Mouse (Mus musculus) olfactory bulb, adult 2 months (tissue): Measurements from ENCODE around the gene Trim2. TPM values are rescaled to one million over a fixed set of nuclear protein-coding genes. Genes with fewer than 3 reads are reported as not detected.

Experiments
- H3K27ac ChIP-seq: fragments of 200-500 bp; 2 replicates; pipeline ENCODE4 v1.5.1; 2012; ENCODE audit warnings: low read depth, low read length; ENCODE audit not compliant: insufficient read depth
- H3K4me1 ChIP-seq: fragments of 200-500 bp; 2 replicates; pipeline ENCODE4 v1.6.1; 2012; ENCODE audit warnings: low read length; ENCODE audit not compliant: control insufficient read depth, insufficient read depth
- H3K4me3 ChIP-seq: fragments of 200-500 bp; 2 replicates; pipeline ENCODE4 v1.5.1; 2012; ENCODE audit warnings: mild to moderate bottlenecking, low read depth, low read length, moderate library complexity; ENCODE audit not compliant: insufficient read depth
- CTCF ChIP-seq: fragments of 200-500 bp; IDR thresholded peaks from 2 replicates; pipeline ENCODE4 v1.5.1; 2012; ENCODE audit warnings: low read depth, mild to moderate bottlenecking, low read length, moderate library complexity; ENCODE audit not compliant: insufficient read depth
- POLR2A ChIP-seq: fragments of 200-500 bp; IDR thresholded peaks from 2 replicates; pipeline ENCODE4 v1.6.1; 2012; ENCODE audit warnings: mild to moderate bottlenecking, low read depth, low read length, moderate library complexity; ENCODE audit not compliant: insufficient read depth
- WGBS: fragments of 180-500 bp; shearing (Covaris S2); methylation state at CpG from one replicate; pipeline ENCODE4 v1.1.7; 2018; 5-methylcytosine and 5-hydroxymethylcytosine counted together
- polyA plus RNA-seq: library from polyadenylated mRNA; stranded (reverse); fragments of >200 nt; gene quantifications from 2 replicates; pipeline ENCODE4 v1.2.4, GENCODE M21; 2012; ENCODE audit warnings: low replicate concordance; ENCODE audit not compliant: missing spikeins, insufficient read depth, insufficient read length

Gene Trim2
- polyA plus RNA-seq, 1 experiment: not detected

DNA sequence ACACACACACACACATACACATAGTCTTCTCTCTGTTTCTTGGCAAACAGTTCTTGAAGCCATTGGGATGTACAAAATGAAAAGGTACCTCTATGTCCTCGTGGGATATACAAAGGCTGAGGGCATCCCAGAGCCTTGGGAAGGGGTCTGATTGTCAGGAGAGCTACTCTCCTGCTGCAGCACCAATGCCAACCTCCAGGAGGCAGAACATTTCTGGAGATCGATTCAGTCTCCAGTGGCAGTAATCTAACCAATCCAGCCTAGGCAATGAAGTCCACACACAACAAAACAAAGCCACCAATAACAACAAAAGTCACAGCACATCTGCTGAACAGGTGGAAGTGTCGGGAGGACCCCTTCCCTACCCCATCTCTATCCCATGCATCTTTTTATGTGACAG lies 38.2 kb downstream of the Trim2 start:
- Histone ChIP-seq H3K4me1 (peaks cover 7% of the 10 kb centered on the region), H3K4me3 (no peak overlapping the region), H3K27ac (no peak overlapping the region)
- TF ChIP-seq POLR2A (no peak), CTCF (no peak)
- 63% methylated on average over 3 of the region's 3 CpGs for WGBS

DNA sequence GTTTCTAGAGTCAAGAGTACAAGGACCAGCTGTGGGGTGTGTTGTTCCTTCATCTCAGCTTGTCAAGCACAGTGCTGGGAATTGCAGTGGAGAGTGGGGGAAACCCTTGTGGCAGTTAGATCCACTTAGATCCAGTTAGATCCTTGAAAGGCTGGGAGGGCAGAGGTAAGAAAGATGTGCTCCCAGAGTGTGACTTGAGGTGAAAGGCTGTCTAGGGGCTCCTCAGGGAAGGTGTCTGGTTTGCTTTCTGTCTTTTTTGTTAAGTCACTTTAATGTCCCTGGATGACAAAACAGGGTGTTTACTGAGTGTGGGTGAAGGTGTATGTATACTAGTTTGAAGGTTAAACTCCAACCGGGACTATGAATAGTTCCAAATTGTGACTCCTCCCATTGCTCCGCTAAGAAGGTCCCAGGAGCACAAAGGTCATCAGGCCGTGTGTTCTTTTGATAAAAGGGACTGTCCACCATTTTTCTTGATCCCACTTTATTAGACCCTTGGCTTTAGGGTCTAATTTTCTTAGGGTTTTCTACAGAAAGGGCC lies 40.2 kb downstream of the Trim2 start:
- WGBS: 78% methylated on average over 3 of the region's 3 CpGs
- Histone ChIP-seq H3K27ac (no peak overlapping the region), H3K4me3 (no peak overlapping the region), H3K4me1 (peaks cover 7% of the 10 kb centered on the region)
- no peak for TF ChIP-seq CTCF
- TF ChIP-seq POLR2A: no peak

DNA sequence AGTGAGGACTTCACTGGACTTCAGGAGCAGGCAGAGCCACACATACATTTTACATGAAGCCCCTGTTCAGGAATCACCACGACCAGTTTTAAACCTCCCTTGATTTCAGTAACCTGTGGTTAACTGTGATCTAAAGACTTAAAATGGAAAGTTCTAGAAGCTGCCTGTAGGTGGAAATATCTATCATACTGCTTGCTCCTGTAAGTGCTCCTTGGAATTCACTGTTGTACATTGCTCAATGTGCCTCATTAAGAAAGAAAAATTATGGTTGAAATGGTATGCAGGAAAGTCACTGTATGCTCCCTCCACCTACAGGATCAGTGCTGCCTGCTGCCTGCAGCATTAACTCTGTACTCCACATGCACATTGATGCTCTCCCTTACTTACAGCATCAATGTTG lies 41.6 kb downstream of the Trim2 start:
- Histone ChIP-seq H3K4me3 (no peak overlapping the region), H3K4me1 (peaks cover 5% of the 10 kb centered on the region), H3K27ac (no peak overlapping the region)
- WGBS: 41% methylated on average over 1 of the region's 1 CpGs
- TF ChIP-seq CTCF (no peak), POLR2A (no peak)

DNA sequence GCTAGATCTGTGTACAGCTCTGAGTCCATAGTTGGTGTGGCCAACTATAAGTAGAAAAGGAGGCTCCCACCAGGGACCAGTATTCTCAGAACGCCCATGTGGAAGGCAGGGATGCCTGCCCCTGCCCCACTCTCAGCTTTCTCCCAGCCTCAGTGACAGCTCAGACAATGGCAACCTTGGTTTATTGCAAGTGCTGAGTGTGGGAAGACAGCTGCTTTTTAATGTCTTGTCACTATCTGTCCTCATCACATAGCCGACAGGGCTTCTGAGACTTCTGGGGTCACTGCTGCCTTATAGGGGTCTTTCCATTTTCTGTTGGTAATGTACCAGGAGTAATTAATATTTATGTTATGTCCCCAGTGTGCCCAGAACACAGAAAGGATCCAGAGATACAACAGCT lies 42.3 kb downstream of the Trim2 start:
- Histone ChIP-seq H3K4me1 (peaks cover 6% of the 10 kb centered on the region), H3K27ac (no peak overlapping the region), H3K4me3 (no peak overlapping the region)
- 59% methylated on average over 2 of the region's 2 CpGs for WGBS
- TF ChIP-seq CTCF (no peak), POLR2A (no peak)

DNA sequence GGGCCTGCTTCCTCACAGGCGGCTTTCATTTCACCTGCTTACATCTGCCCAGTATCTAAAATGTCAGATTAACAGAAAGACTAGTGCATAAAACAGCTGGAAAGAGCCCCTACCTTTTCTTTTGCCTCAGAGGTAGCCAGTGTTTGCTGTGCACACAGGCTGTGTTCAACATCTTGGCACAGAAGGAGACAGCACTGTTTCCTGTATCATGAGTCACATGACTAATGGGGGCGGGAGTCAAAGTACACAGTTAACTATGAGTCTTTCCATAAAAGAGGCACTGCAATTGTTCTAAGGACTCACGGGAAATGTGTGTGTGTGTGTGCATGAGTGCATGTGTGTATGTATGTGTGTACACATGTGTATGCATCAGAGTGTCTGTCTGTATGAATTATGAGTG lies 43.9 kb downstream of the Trim2 start:
- TF ChIP-seq CTCF (no peak), POLR2A (no peak)
- H3K27ac ChIP-seq: no peak overlapping the region
- no peak overlapping the region for H3K4me3 ChIP-seq
- 55% methylated on average over 3 of the region's 3 CpGs for WGBS
- peaks cover 6% of the 10 kb centered on the region for H3K4me1 ChIP-seq

DNA sequence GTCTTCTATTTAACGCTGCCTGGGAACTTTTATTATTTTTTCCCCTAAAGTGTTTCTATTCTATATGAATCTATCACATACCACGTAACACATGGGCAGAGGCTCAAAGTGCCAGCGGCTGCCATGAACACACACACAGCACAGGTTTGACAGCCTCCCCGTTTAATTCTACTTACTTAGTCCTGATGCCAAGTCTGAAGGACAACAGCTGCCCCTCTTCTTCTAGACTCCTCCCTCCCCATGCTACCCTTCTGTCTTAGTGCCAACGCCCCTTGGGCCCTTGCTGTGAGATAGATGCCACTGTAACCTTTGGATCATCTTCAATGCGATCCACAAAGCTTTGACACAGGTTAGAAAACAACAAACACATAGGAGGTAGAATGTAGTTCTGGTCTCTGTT lies 44.8 kb downstream of the Trim2 start:
- TF ChIP-seq CTCF (no peak), POLR2A (no peak)

DNA sequence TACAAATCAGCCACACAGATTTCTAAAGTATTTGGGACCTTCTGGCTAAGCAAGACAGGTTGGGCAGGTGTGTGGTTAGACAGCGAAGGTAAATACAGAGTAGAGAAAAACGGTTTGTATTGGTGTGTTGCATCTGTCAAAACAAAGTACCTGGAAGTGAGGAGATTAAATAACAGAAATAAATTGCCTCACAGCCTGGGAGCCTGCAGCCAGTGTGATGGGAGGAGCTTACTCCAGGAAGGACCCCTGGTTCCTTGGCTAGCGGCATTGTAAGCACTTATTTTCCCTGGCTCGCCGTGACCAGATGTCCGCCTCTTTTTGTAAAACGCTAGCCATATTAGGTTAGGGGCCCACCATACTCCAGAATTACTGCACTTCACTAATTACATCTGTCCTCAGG lies 45.8 kb downstream of the Trim2 start:
- H3K4me1 ChIP-seq: peaks cover 6% of the 10 kb centered on the region
- no peak for TF ChIP-seq POLR2A
- TF ChIP-seq CTCF: no peak
- H3K27ac ChIP-seq: no peak overlapping the region
- no peak overlapping the region for H3K4me3 ChIP-seq
- 61% methylated on average over 7 of the region's 7 CpGs for WGBS

More for the DNA sequence above, 44.8 kb downstream of the Trim2 start:
- peaks cover 6% of the 10 kb centered on the region for H3K4me1 ChIP-seq
- no peak overlapping the region for H3K4me3 ChIP-seq
- WGBS: 88% methylated on average over 6 of the region's 6 CpGs
- H3K27ac ChIP-seq: no peak overlapping the region

DNA sequence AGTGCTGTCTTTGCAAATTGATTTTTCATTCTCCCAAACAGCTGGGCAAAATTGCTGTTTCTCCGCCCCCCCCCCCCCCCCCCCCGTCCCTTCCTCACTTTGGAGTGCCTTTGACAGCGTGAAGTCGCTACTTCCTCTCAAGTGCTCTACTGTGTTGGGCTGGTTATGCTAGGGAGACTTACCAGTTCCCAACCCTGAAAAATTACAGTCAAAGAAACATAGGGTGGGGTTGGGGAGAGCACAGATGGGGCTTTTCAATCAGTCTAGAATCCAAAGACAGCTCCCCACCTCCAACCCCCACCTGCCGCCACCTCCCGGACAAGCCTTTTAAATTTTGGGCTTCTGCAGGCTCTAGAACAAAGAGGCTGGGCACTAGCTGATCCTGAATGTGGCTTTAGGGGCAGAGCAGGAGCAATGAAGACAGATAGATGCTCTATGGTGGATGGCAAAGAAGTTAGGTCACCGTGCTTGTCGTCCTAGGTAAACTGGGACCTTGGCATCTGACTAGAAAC lies 46.6 kb downstream of the Trim2 start:
- H3K4me1 ChIP-seq: peaks cover 2% of the 10 kb centered on the region; the same call in 1 of the 2 replicates
- TF ChIP-seq CTCF: no peak
- no peak for TF ChIP-seq POLR2A
- H3K27ac ChIP-seq: peak overlapping the region; percentile 60; the same call in 1 of the 2 replicates
- 4% methylated on average over 8 of the region's 8 CpGs for WGBS
- H3K4me3 ChIP-seq: peak overlapping the region; percentile 91

DNA sequence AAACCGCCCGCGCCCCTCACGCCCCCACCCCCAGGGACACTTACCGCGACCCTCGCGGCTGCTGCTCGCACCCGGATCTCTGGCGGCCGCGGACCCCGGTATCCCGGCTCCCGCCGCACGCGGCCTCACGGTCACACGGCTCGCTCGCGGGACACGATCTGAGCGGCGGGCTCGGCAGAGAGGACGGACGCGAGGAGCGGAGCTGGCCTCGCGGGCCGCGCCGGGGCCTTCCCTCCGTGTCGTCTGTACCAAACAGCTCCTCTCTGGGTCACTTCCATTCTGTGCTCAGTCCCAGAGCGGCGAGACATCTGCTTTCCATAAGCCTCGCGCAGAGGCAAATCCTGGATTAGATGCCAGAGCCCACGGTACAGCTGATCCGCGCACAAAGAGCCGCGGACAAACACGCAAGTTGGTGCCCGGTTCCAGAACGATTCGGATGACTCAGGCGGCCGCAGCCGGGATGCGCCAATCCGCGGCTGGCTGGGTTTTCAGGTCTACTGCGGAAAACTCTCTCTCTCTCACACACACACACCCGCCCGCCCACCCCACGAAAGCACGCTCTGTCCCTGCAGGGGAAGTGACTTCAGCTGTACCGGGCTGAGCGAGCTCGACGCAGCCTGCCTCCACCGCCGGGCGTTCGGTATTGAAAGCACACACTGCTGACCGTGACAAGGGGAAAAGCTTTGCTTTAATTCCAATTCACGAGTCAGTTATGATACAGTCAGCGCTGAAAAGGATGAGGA lies 47.2 kb downstream of the Trim2 start:
- Histone ChIP-seq H3K4me3 (peak overlapping the region; percentile 91), H3K4me1 (peaks cover 2% of the 10 kb centered on the region; the same call in 1 of the 2 replicates)
- TF ChIP-seq POLR2A (no peak), CTCF (no peak)

More for the DNA sequence above, 47.2 kb downstream of the Trim2 start:
- under 1% methylated on average over 74 of the region's 74 CpGs for WGBS
- peak overlapping the region; percentile 94 for H3K27ac ChIP-seq
